Mouse (Mus musculus) hindbrain, postnatal 0 days (tissue): ENCODE results near the gene Mdc1. TPM values are rescaled to one million over a fixed set of nuclear protein-coding genes. Genes with fewer than 3 reads are reported as not detected.
A peak's percentile ranks its signal among the peaks of the same experiment; 100 is the strongest.

Experiments
- ATAC-seq: fragments of 200-750 bp; cut with Nextera tagmentation; 2 replicates; pipeline ENCODE4 v1.8.0; 2017; ENCODE audit warnings: mild to moderate bottlenecking, moderate TSS enrichment, moderate library complexity
- DNase-seq: peaks from one replicate; pipeline ENCODE4 v3.0.0-alpha.2; 2015; ENCODE audit warnings: low spot score
- H3K27ac ChIP-seq: fragments of 300-500 bp; sonication (generic); 2 replicates; pipeline ENCODE4 v1.5.1; 2014; ENCODE audit warnings: mild to moderate bottlenecking
- H3K27me3 ChIP-seq: fragments of 300-500 bp; sonication (generic); 2 replicates; pipeline ENCODE4 v1.6.1; 2014; ENCODE audit warnings: low read length, mixed read lengths; ENCODE audit not compliant: insufficient read depth
- H3K36me3 ChIP-seq: fragments of 300-500 bp; sonication (generic); 2 replicates; pipeline ENCODE4 v1.6.1; 2014; ENCODE audit warnings: low read length, mixed read lengths; ENCODE audit not compliant: insufficient read depth
- H3K4me1 ChIP-seq: fragments of 300-500 bp; sonication (generic); 2 replicates; pipeline ENCODE4 v1.6.1; 2014; ENCODE audit warnings: antibody characterized with exemption, low read length, mixed read lengths; ENCODE audit not compliant: insufficient read depth
- H3K4me2 ChIP-seq: fragments of 300-500 bp; sonication (generic); 2 replicates; pipeline ENCODE4 v1.6.1; 2014; ENCODE audit warnings: low read depth, mild to moderate bottlenecking, low read length, moderate library complexity, mixed read lengths
- H3K4me3 ChIP-seq: fragments of 300-500 bp; sonication (generic); 2 replicates; pipeline ENCODE4 v1.5.1; 2014; ENCODE audit warnings: low read length
- H3K9ac ChIP-seq: fragments of 300-500 bp; sonication (generic); replicated peaks from 2 replicates; pipeline ENCODE4 v1.6.1; 2014; ENCODE audit warnings: mild to moderate bottlenecking, low read length, moderate library complexity, mixed read lengths
- H3K9me3 ChIP-seq: fragments of 300-500 bp; sonication (generic); 2 replicates; pipeline ENCODE4 v1.6.1; 2016; ENCODE audit warnings: low read length, mixed read lengths
- CTCF ChIP-seq: IDR thresholded peaks from 2 replicates; pipeline ENCODE4 v1.5.1; 2016; ENCODE audit warnings: antibody characterized with exemption, control low read depth, low read depth
- WGBS: fragments of 180-500 bp; shearing (Covaris S2); extraction: QIAGEN DNeasy Blood & Tissue Kit; methylation state at CpG from one replicate; pipeline ENCODE4 v1.1.7; 2014; 5-methylcytosine and 5-hydroxymethylcytosine counted together
- polyA plus RNA-seq: library from polyadenylated mRNA; unstranded; fragments of >200 nt; fragmentation: Nextera tagmentation; extraction: Ambion mirVana; gene quantifications from 2 replicates; pipeline ENCODE4 v1.2.1, GENCODE M21; 2015
- total RNA-seq: library from RNA; depleted of rRNA; stranded (reverse); fragments of >200 nt; gene quantifications from 2 replicates; pipeline ENCODE4 v1.2.3, GENCODE M21; 2014

Mdc1 gene
- total and polyA plus RNA-seq, 2 experiments from 2014 or later, result 4.1 to 26.7 TPM

GRCm38 (mm10) chr17:35833239-35833751 is 8.0 kb upstream of the Mdc1 start:
- Histone ChIP-seq H3K27me3 (no peaks in the 10 kb centered on the region), H3K4me1 (peaks cover 13% of the 10 kb centered on the region; the same call in 1 of the 2 replicates)

GRCm38 (mm10) chr17:35833894-35834293 is 7.4 kb upstream of the Mdc1 start:
- 55% methylated on average over 5 of the region's 5 CpGs for WGBS
- no peaks in the 10 kb centered on the region for H3K9me3 ChIP-seq
- peaks cover 28% of the 10 kb centered on the region for H3K36me3 ChIP-seq
- no peak overlapping the region for H3K4me3 ChIP-seq
- H3K27me3 ChIP-seq, result no peaks in the 10 kb centered on the region
- DNase-seq (no peak), ATAC-seq (no peak)
- TF ChIP-seq CTCF, result no peak
- H3K4me2 ChIP-seq, result no peak overlapping the region
- no peak overlapping the region for H3K9ac ChIP-seq
- H3K4me1 ChIP-seq, result peaks cover 13% of the 10 kb centered on the region; the same call in 1 of the 2 replicates
- H3K27ac ChIP-seq, result no peak overlapping the region

More at GRCm38 (mm10) chr17:35833239-35833751, 8.0 kb upstream of the Mdc1 start:
- H3K4me2 ChIP-seq, result no peak overlapping the region
- no peak for TF ChIP-seq CTCF
- peak; percentile 27 for DNase-seq
- H3K9ac ChIP-seq, result no peak overlapping the region
- H3K9me3 ChIP-seq, result no peaks in the 10 kb centered on the region
- H3K36me3 ChIP-seq, result peaks cover 28% of the 10 kb centered on the region
- H3K27ac ChIP-seq, result no peak overlapping the region
- 20% methylated on average over 5 of the region's 5 CpGs for WGBS
- no peak for ATAC-seq
- no peak overlapping the region for H3K4me3 ChIP-seq

- H3K4me3 ChIP-seq, result peak overlapping the region; percentile 82
- no peak overlapping the region for H3K27ac ChIP-seq
- peaks cover 28% of the 10 kb centered on the region for H3K36me3 ChIP-seq
- no peaks in the 10 kb centered on the region for H3K27me3 ChIP-seq
- peaks cover 13% of the 10 kb centered on the region; the same call in 1 of the 2 replicates for H3K4me1 ChIP-seq
- 57% methylated on average over 26 of the region's 26 CpGs for WGBS
- no peaks in the 10 kb centered on the region for H3K9me3 ChIP-seq
- peak overlapping the region; percentile 88 for H3K4me2 ChIP-seq
- no peak overlapping the region for H3K9ac ChIP-seq
- DNase-seq (peak; percentile 54), ATAC-seq (no peak)
- TF ChIP-seq CTCF, result peak; percentile 45
These were observed 6.5 kb upstream of the Mdc1 start for GRCm38 (mm10) chr17:35834696-35835422.

- peaks cover 28% of the 10 kb centered on the region for H3K36me3 ChIP-seq
These were observed 5.7 kb upstream of the Mdc1 start for GRCm38 (mm10) chr17:35835424-35836140.

GRCm38 (mm10) chr17:35836178-35836965 is 4.9 kb upstream of the Mdc1 start:
- DNase-seq, result peak; percentile 96
- peak overlapping the region; percentile 94 for H3K9ac ChIP-seq
- no peaks in the 10 kb centered on the region for H3K9me3 ChIP-seq
- peak; percentile 85 for TF ChIP-seq CTCF
- no peak for ATAC-seq
- H3K27me3 ChIP-seq, result no peaks in the 10 kb centered on the region
- 5% methylated on average over 24 of the region's 24 CpGs for WGBS
- H3K36me3 ChIP-seq, result peaks cover 28% of the 10 kb centered on the region
- H3K4me1 ChIP-seq, result peaks cover 13% of the 10 kb centered on the region; the same call in 1 of the 2 replicates
- peak overlapping the region; percentile 82 for H3K4me3 ChIP-seq
- peak overlapping the region; percentile 97 for H3K27ac ChIP-seq
- peak overlapping the region; percentile 88 for H3K4me2 ChIP-seq

More at GRCm38 (mm10) chr17:35835424-35836140, 5.7 kb upstream of the Mdc1 start:
- TF ChIP-seq CTCF, result no peak
- H3K27ac ChIP-seq, result peak overlapping the region; percentile 7; the same call in 1 of the 2 replicates
- H3K9ac ChIP-seq, result peak overlapping the region; percentile 94; the same call in 1 of the 2 replicates
- DNase-seq (no peak), ATAC-seq (no peak)
- WGBS, result 58% methylated on average over 26 of the region's 26 CpGs
- peak overlapping the region; percentile 88 for H3K4me2 ChIP-seq
- no peaks in the 10 kb centered on the region for H3K9me3 ChIP-seq
- H3K27me3 ChIP-seq, result no peaks in the 10 kb centered on the region
- peak overlapping the region; percentile 82 for H3K4me3 ChIP-seq
- peaks cover 13% of the 10 kb centered on the region; the same call in 1 of the 2 replicates for H3K4me1 ChIP-seq

GRCm38 (mm10) chr17:35836991-35837422 is 4.3 kb upstream of the Mdc1 start:
- Histone ChIP-seq H3K4me1 (peaks cover 13% of the 10 kb centered on the region; the same call in 1 of the 2 replicates), H3K4me3 (peak overlapping the region; percentile 82), H3K27ac (peak overlapping the region; percentile 97), H3K9ac (peak overlapping the region; percentile 94), H3K4me2 (peak overlapping the region; percentile 88), H3K27me3 (no peaks in the 10 kb centered on the region), H3K9me3 (no peaks in the 10 kb centered on the region), H3K36me3 (peaks cover 28% of the 10 kb centered on the region)
- WGBS, result under 1% methylated on average over 25 of the region's 25 CpGs
- TF ChIP-seq CTCF, result no peak
- ATAC-seq, result peak; percentile 33
- DNase-seq, result peak; percentile 94
